Mouse (Mus musculus): ENCODE results near the gene Fam163a.

DNA sequence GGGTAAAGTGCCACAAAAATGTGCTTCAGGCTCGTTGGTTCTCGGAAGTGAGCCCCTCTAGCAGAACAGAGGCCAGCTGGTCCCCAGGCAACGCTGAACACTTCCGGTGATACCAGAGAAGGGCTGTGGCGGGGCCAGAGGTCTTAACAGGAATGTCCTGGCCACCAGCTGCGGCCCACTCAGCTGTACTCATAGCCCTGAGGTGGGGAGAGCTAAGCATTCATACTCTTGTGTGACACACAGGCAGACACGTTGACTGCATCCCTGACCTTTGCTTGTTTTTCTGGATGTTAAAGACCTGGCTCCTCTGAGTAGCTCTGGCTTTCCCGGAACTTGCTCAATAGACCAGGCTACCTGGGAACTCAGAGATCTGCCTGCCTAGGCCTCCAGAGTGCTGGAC, 130.3 kb downstream of the Fam163a start:
- TF ChIP-seq CTCF (IDR thresholded peaks at IDR 0.05; ENCODE audit: borderline replicate concordance, extremely low read depth, insufficient read depth, insufficient read length) (no peak), POLR2A (IDR thresholded peaks at IDR 0.05; ENCODE audit: borderline replicate concordance, extremely low read depth, insufficient read depth, insufficient read length, poor library complexity, severe bottlenecking) (no peak)

Data from brain, embryonic 14.5 days (tissue).